Mouse (Mus musculus) liver, embryonic 14.5 days (tissue): ENCODE data around the gene Megf8. TPM values are rescaled to one million over a fixed set of nuclear protein-coding genes. Genes with fewer than 3 reads are reported as not detected.
A peak's percentile ranks its signal among the peaks of the same experiment; 100 is the strongest.

Experiments
- ATAC-seq: fragments of 200-750 bp; cut with Nextera tagmentation; 2 replicates; pipeline ENCODE4 v1.8.0; 2017; ENCODE audit warnings: moderate number of reproducible peaks, mild to moderate bottlenecking, moderate library complexity; ENCODE audit not compliant: insufficient read depth
- DNase-seq, 3 experiments: peaks; one replicate each; pipeline ENCODE4 v3.0.0-alpha.2; 2012 to 2013; ENCODE audit warnings: low read depth in 3 of 3, low spot score in 3 of 3
- H3K27ac ChIP-seq: fragments of 300-500 bp; sonication (generic); 2 replicates; pipeline ENCODE4 v1.5.1; 2014; ENCODE audit warnings: moderate library complexity, mild to moderate bottlenecking, control low read depth, inconsistent platforms
- H3K27me3 ChIP-seq: fragments of 300-500 bp; sonication (generic); 2 replicates; pipeline ENCODE4 v1.6.1; 2014; ENCODE audit warnings: mild to moderate bottlenecking, low read length, moderate library complexity; ENCODE audit not compliant: control insufficient read depth, insufficient read depth
- H3K36me3 ChIP-seq: fragments of 300-500 bp; sonication (generic); replicated peaks from 2 replicates; pipeline ENCODE4 v1.6.1; 2014; ENCODE audit warnings: low read depth; ENCODE audit not compliant: control insufficient read depth, insufficient read depth
- H3K4me1 ChIP-seq, 2 experiments: fragments of 200-500 bp in 1 of 2; fragments of 300-500 bp in 1 of 2; sonication (generic) in 1 of 2; replicated peaks; 2 replicates each; pipeline ENCODE4 v1.6.1; 2012 to 2014; ENCODE audit warnings: antibody characterized with exemption in 1 of 2, inconsistent platforms in 1 of 2, low read length in 1 of 2; ENCODE audit not compliant: control insufficient read depth in 2 of 2, insufficient read depth in 2 of 2
- H3K4me2 ChIP-seq: fragments of 300-500 bp; sonication (generic); 2 replicates; pipeline ENCODE4 v1.6.1; 2014; ENCODE audit warnings: low read depth, mild to moderate bottlenecking, control low read depth, moderate library complexity
- H3K4me3 ChIP-seq, 2 experiments: fragments of 200-500 bp in 1 of 2; fragments of 300-500 bp in 1 of 2; sonication (generic) in 1 of 2; 2 replicates each; pipeline ENCODE4 v1.5.1; 2012 to 2014; ENCODE audit warnings: low read depth in 2 of 2, low read length in 2 of 2, mild to moderate bottlenecking in 2 of 2, control low read depth in 1 of 2, inconsistent platforms in 1 of 2, moderate library complexity in 1 of 2; ENCODE audit not compliant: insufficient read depth in 1 of 2
- H3K9ac ChIP-seq: fragments of 300-500 bp; sonication (generic); replicated peaks from 2 replicates; pipeline ENCODE4 v1.6.1; 2014; ENCODE audit warnings: mild to moderate bottlenecking, control low read depth, moderate library complexity
- H3K9me3 ChIP-seq: fragments of 300-500 bp; sonication (generic); 2 replicates; pipeline ENCODE4 v1.6.1; 2016; ENCODE audit warnings: low read length, mixed read lengths; ENCODE audit not compliant: control insufficient read depth
- CTCF ChIP-seq: IDR thresholded peaks from 2 replicates; pipeline ENCODE4 v1.5.1; 2016; ENCODE audit warnings: antibody characterized with exemption, low read depth, control low read depth
- EP300 ChIP-seq: IDR thresholded peaks from 2 replicates; pipeline ENCODE4 v1.6.1; 2016; ENCODE audit warnings: antibody characterized with exemption, low read depth
- WGBS: fragments of 180-500 bp; shearing (Covaris S2); extraction: QIAGEN DNeasy Blood & Tissue Kit; methylation state at CpG from one replicate; pipeline ENCODE4 v1.1.7; 2014; ENCODE audit not compliant: insufficient replicate concordance; 5-methylcytosine and 5-hydroxymethylcytosine counted together
- polyA plus RNA-seq, 2 experiments: library from polyadenylated mRNA; depleted of rRNA in 1 of 2; stranded (reverse) in 1 of 2; unstranded in 1 of 2; fragments of >200 nt; fragmentation: Nextera tagmentation in 1 of 2; extraction: Ambion mirVana in 1 of 2; gene quantifications; 2 replicates each; pipeline versions ENCODE4 v1.2.1 to v1.2.3; 2012 to 2014

The Megf8 gene
- polyA plus RNA-seq, 2 experiments: 0.53 to 1.3 TPM

- no peak for ATAC-seq
These were observed 3.6 kb upstream of the Megf8 start for GRCm38 (mm10) chr7:25313325-25313724.

GRCm38 (mm10) chr7:25314606-25315305 lies 2.2 kb upstream of the Megf8 start:
- Histone ChIP-seq H3K27me3 (peaks cover 57% of the 10 kb centered on the region), H3K27ac (no peak overlapping the region), H3K9ac (no peak overlapping the region), H3K4me1 (no peaks in the 10 kb centered on the region; a peak in 1 of 4 replicates), H3K9me3 (no peaks in the 10 kb centered on the region), H3K36me3 (no peaks in the 10 kb centered on the region), H3K4me2 (peak overlapping the region; percentile 92), H3K4me3 (peak overlapping the region in 1 of 2 experiments; percentile 20; a peak in 1 of 4 replicates)
- ATAC-seq (no peak), DNase-seq (no peak)
- TF ChIP-seq EP300: no peak
- no peak for TF ChIP-seq CTCF
- WGBS: 3% methylated on average over 51 of the region's 51 CpGs

More at GRCm38 (mm10) chr7:25313325-25313724, 3.6 kb upstream of the Megf8 start:
- Histone ChIP-seq H3K4me1 (no peaks in the 10 kb centered on the region; a peak in 1 of 4 replicates), H3K36me3 (no peaks in the 10 kb centered on the region), H3K9me3 (no peaks in the 10 kb centered on the region), H3K27ac (no peak overlapping the region), H3K4me3 (no peak overlapping the region), H3K27me3 (peaks cover 59% of the 10 kb centered on the region), H3K4me2 (no peak overlapping the region), H3K9ac (no peak overlapping the region)
- no peak for DNase-seq
- no peak for TF ChIP-seq EP300
- no peak for TF ChIP-seq CTCF
- WGBS: 32% methylated on average over 7 of the region's 7 CpGs

GRCm38 (mm10) chr7:25315306-25316041 lies 1.5 kb upstream of the Megf8 start:
- Histone ChIP-seq H3K4me3 (peak overlapping the region in 1 of 2 experiments; percentile 20; a peak in 1 of 4 replicates), H3K27me3 (peaks cover 57% of the 10 kb centered on the region), H3K36me3 (no peaks in the 10 kb centered on the region), H3K4me1 (no peaks in the 10 kb centered on the region; a peak in 1 of 4 replicates), H3K4me2 (peak overlapping the region; percentile 92), H3K9me3 (no peaks in the 10 kb centered on the region), H3K27ac (no peak overlapping the region), H3K9ac (no peak overlapping the region)
- TF ChIP-seq EP300: no peak
- TF ChIP-seq CTCF: no peak
- ATAC-seq (no peak), DNase-seq (no peak)
- 1% methylated on average over 67 of the region's 69 CpGs for WGBS

- TF ChIP-seq CTCF: no peak
- no peak for TF ChIP-seq EP300
- Histone ChIP-seq H3K9me3 (no peaks in the 10 kb centered on the region), H3K9ac (no peak overlapping the region; the same call in 1 of the 2 replicates), H3K4me1 (no peaks in the 10 kb centered on the region; a peak in 1 of 4 replicates), H3K27me3 (peaks cover 43% of the 10 kb centered on the region), H3K36me3 (no peaks in the 10 kb centered on the region), H3K4me2 (peak overlapping the region; percentile 92), H3K4me3 (peak overlapping the region; percentile 56 to 65), H3K27ac (no peak overlapping the region)
- 26% methylated on average over 21 of the region's 21 CpGs for WGBS
- no peak for ATAC-seq
- no peak for DNase-seq
These were observed 559 bp downstream of the Megf8 start for GRCm38 (mm10) chr7:25317446-25317999.

- ATAC-seq (no peak), DNase-seq (no peak)
- H3K4me3 ChIP-seq: no peak overlapping the region
- no peaks in the 10 kb centered on the region for H3K36me3 ChIP-seq
- H3K27me3 ChIP-seq: no peaks in the 10 kb centered on the region; the same call in 1 of the 2 replicates
- TF ChIP-seq EP300: no peak
- no peaks in the 10 kb centered on the region for H3K4me1 ChIP-seq
- H3K27ac ChIP-seq: no peak overlapping the region
- 52% methylated on average over 6 of the region's 6 CpGs for WGBS
- no peak overlapping the region for H3K4me2 ChIP-seq
- no peaks in the 10 kb centered on the region for H3K9me3 ChIP-seq
- no peak overlapping the region for H3K9ac ChIP-seq
These were observed 5.1 kb downstream of the Megf8 start for GRCm38 (mm10) chr7:25322058-25322484.
